Mouse (Mus musculus) spleen, adult 2 months (tissue): Measurements from ENCODE around the gene Maml3.

Source experiments
- CTCF ChIP-seq: fragments of 200-500 bp; IDR thresholded peaks from 2 replicates; pipeline ENCODE4 v1.5.1; 2011; ENCODE audit warnings: mild to moderate bottlenecking, inconsistent platforms; ENCODE audit not compliant: insufficient read depth, insufficient read length, insufficient replicate concordance; ENCODE audit errors: extremely low read depth
- POLR2A ChIP-seq: fragments of 200-500 bp; IDR thresholded peaks from 2 replicates; pipeline ENCODE4 v1.6.1; 2011; ENCODE audit warnings: low read depth, low read length, inconsistent platforms

GRCm38 (mm10) chr3:51888295-51888661 is 216.6 kb downstream of the Maml3 start:
- TF ChIP-seq CTCF (no peak), POLR2A (no peak)
